Mouse (Mus musculus) limb, embryonic 10.5 days (tissue): Measurements from ENCODE around the gene Bbx. TPM values are rescaled to one million over a fixed set of nuclear protein-coding genes. Genes with fewer than 3 reads are reported as not detected.

Experiments used
- DNase-seq: peaks from one replicate; pipeline ENCODE4 v3.0.0-alpha.2; 2017; ENCODE audit warnings: low spot score
- H3K27ac ChIP-seq: fragments of 300-500 bp; sonication (generic); 2 replicates; pipeline ENCODE4 v1.5.1; 2016; ENCODE audit warnings: mild to moderate bottlenecking
- H3K27me3 ChIP-seq: fragments of 300-500 bp; sonication (generic); 2 replicates; pipeline ENCODE4 v1.6.1; 2016; ENCODE audit warnings: low read depth, mild to moderate bottlenecking; ENCODE audit not compliant: poor library complexity, severe bottlenecking
- H3K36me3 ChIP-seq: fragments of 300-500 bp; sonication (generic); 2 replicates; pipeline ENCODE4 v1.6.1; 2016; ENCODE audit warnings: mild to moderate bottlenecking, moderate library complexity
- H3K4me1 ChIP-seq: fragments of 300-500 bp; sonication (generic); 2 replicates; pipeline ENCODE4 v1.6.1; 2016
- H3K4me3 ChIP-seq: fragments of 300-500 bp; sonication (generic); 2 replicates; pipeline ENCODE4 v1.5.1; 2016; ENCODE audit warnings: mild to moderate bottlenecking, moderate library complexity
- H3K9me3 ChIP-seq: fragments of 300-500 bp; sonication (generic); replicated peaks from 2 replicates; pipeline ENCODE4 v1.6.1; 2016; ENCODE audit warnings: mild to moderate bottlenecking
- WGBS: fragments of 180-500 bp; shearing (Covaris S2); methylation state at CpG from one replicate; pipeline ENCODE4 v1.1.7; 2016; 5-methylcytosine and 5-hydroxymethylcytosine counted together
- polyA plus RNA-seq: library from polyadenylated mRNA; unstranded; fragments of >200 nt; fragmentation: Nextera tagmentation; extraction: Ambion mirVana; gene quantifications from 2 replicates; pipeline ENCODE4 v1.2.1, GENCODE M21; 2016

The Bbx gene
- polyA plus RNA-seq, 1 experiment from 2014 or later, result 42.2 TPM

- no peaks in the 10 kb centered on the region for H3K9me3 ChIP-seq
- peaks cover 26% of the 10 kb centered on the region for H3K36me3 ChIP-seq
- no peaks in the 10 kb centered on the region for H3K4me1 ChIP-seq
- no peak overlapping the region for H3K27ac ChIP-seq
- DNase-seq, result no peak
- WGBS, result 93% methylated on average over 3 of the region's 3 CpGs
- no peak overlapping the region for H3K4me3 ChIP-seq
- H3K27me3 ChIP-seq, result no peaks in the 10 kb centered on the region
These were observed 190.6 kb downstream of the Bbx start for GRCm38 (mm10) chr16:50241604-50242003.

GRCm38 (mm10) chr16:50235231-50235630 is 197.0 kb downstream of the Bbx start:
- no peak for DNase-seq
- WGBS, result 83% methylated on average over 3 of the region's 3 CpGs

GRCm38 (mm10) chr16:50230624-50231023 is 201.6 kb downstream of the Bbx start:
- 0 out of 2 replicates have a peak, but pooled peaks cover 5% of the 10 kb centered on the region for H3K36me3 ChIP-seq
- no peaks in the 10 kb centered on the region for H3K9me3 ChIP-seq
- no peaks in the 10 kb centered on the region for H3K27me3 ChIP-seq
- DNase-seq, result no peak
- H3K4me1 ChIP-seq, result 0 out of 2 replicates have a peak, but pooled peaks cover 5% of the 10 kb centered on the region
- H3K4me3 ChIP-seq, result no peak overlapping the region
- no peak overlapping the region for H3K27ac ChIP-seq
- 95% methylated on average over 2 of the region's 2 CpGs for WGBS

More at GRCm38 (mm10) chr16:50235231-50235630, 197.0 kb downstream of the Bbx start:
- Histone ChIP-seq H3K4me1 (0 out of 2 replicates have a peak, but pooled peaks cover 5% of the 10 kb centered on the region), H3K9me3 (no peaks in the 10 kb centered on the region), H3K27ac (no peak overlapping the region), H3K36me3 (peaks cover 19% of the 10 kb centered on the region), H3K27me3 (no peaks in the 10 kb centered on the region), H3K4me3 (no peak overlapping the region)

- no peaks in the 10 kb centered on the region for H3K9me3 ChIP-seq
- peaks cover 14% of the 10 kb centered on the region for H3K36me3 ChIP-seq
- no peak overlapping the region for H3K4me3 ChIP-seq
- DNase-seq, result no peak
- 98% methylated on average over 1 of the region's 1 CpGs for WGBS
- H3K4me1 ChIP-seq, result 0 out of 2 replicates have a peak, but pooled peaks cover 5% of the 10 kb centered on the region
- H3K27me3 ChIP-seq, result no peaks in the 10 kb centered on the region
- H3K27ac ChIP-seq, result no peak overlapping the region
These were observed 203.4 kb downstream of the Bbx start for GRCm38 (mm10) chr16:50228833-50229232.

GRCm38 (mm10) chr16:50226274-50226673 is 205.9 kb downstream of the Bbx start:
- Histone ChIP-seq H3K27me3 (no peaks in the 10 kb centered on the region), H3K4me1 (no peaks in the 10 kb centered on the region), H3K9me3 (no peaks in the 10 kb centered on the region), H3K27ac (no peak overlapping the region), H3K4me3 (no peak overlapping the region), H3K36me3 (peaks cover 24% of the 10 kb centered on the region)
- DNase-seq, result no peak
- WGBS, result 72% methylated on average over 1 of the region's 1 CpGs

GRCm38 (mm10) chr16:50224946-50225345 is 207.2 kb downstream of the Bbx start:
- 94% methylated on average over 3 of the region's 3 CpGs for whole genome bisulfite sequencing
- H3K27ac ChIP-seq, result no peak overlapping the region
- DNase-seq, result no peak
- H3K36me3 ChIP-seq, result peaks cover 32% of the 10 kb centered on the region
- H3K9me3 ChIP-seq, result no peaks in the 10 kb centered on the region
- H3K27me3 ChIP-seq, result no peaks in the 10 kb centered on the region
- H3K4me1 ChIP-seq, result no peaks in the 10 kb centered on the region
- H3K4me3 ChIP-seq, result no peak overlapping the region

- Histone ChIP-seq H3K4me1 (no peaks in the 10 kb centered on the region), H3K4me3 (no peak overlapping the region), H3K27ac (no peak overlapping the region), H3K36me3 (peaks cover 43% of the 10 kb centered on the region), H3K27me3 (no peaks in the 10 kb centered on the region), H3K9me3 (no peaks in the 10 kb centered on the region)
- no peak for DNase-seq
- WGBS, result 95% methylated on average over 8 of the region's 8 CpGs
These were observed 211.3 kb downstream of the Bbx start for GRCm38 (mm10) chr16:50220734-50221501.

- H3K4me1 ChIP-seq, result no peaks in the 10 kb centered on the region
- DNase-seq, result no peak
- peaks cover 28% of the 10 kb centered on the region for H3K36me3 ChIP-seq
- no peak overlapping the region for H3K27ac ChIP-seq
- H3K4me3 ChIP-seq, result no peak overlapping the region
- no peaks in the 10 kb centered on the region for H3K9me3 ChIP-seq
- no peaks in the 10 kb centered on the region for H3K27me3 ChIP-seq
These were observed 215.1 kb downstream of the Bbx start for GRCm38 (mm10) chr16:50217084-50217483.

- Histone ChIP-seq H3K9me3 (no peaks in the 10 kb centered on the region), H3K4me1 (no peaks in the 10 kb centered on the region), H3K4me3 (no peak overlapping the region), H3K27ac (no peak overlapping the region), H3K36me3 (peaks cover 16% of the 10 kb centered on the region; the same call in 1 of the 2 replicates), H3K27me3 (no peaks in the 10 kb centered on the region)
- no peak for DNase-seq
- WGBS, result 92% methylated on average over 4 of the region's 4 CpGs
These were observed 220.5 kb downstream of the Bbx start for GRCm38 (mm10) chr16:50211727-50212126.

GRCm38 (mm10) chr16:50211231-50211630 is 221.0 kb downstream of the Bbx start:
- peaks cover 16% of the 10 kb centered on the region; the same call in 1 of the 2 replicates for H3K36me3 ChIP-seq
- no peaks in the 10 kb centered on the region for H3K9me3 ChIP-seq
- no peak for DNase-seq
- 88% methylated on average over 6 of the region's 6 CpGs for WGBS
- H3K4me3 ChIP-seq, result no peak overlapping the region
- H3K27me3 ChIP-seq, result no peaks in the 10 kb centered on the region
- H3K27ac ChIP-seq, result no peak overlapping the region
- H3K4me1 ChIP-seq, result no peaks in the 10 kb centered on the region

GRCm38 (mm10) chr16:50210742-50211141 is 221.4 kb downstream of the Bbx start:
- no peak for DNase-seq
- Histone ChIP-seq H3K36me3 (peaks cover 15% of the 10 kb centered on the region; the same call in 1 of the 2 replicates), H3K4me1 (no peaks in the 10 kb centered on the region), H3K27ac (no peak overlapping the region), H3K27me3 (no peaks in the 10 kb centered on the region), H3K4me3 (no peak overlapping the region), H3K9me3 (no peaks in the 10 kb centered on the region)
- 97% methylated on average over 2 of the region's 2 CpGs for WGBS

- H3K9me3 ChIP-seq, result no peaks in the 10 kb centered on the region
- no peaks in the 10 kb centered on the region for H3K4me1 ChIP-seq
- WGBS, result 91% methylated on average over 3 of the region's 3 CpGs
- H3K27me3 ChIP-seq, result no peaks in the 10 kb centered on the region
- H3K27ac ChIP-seq, result no peak overlapping the region
- no peak for DNase-seq
- H3K36me3 ChIP-seq, result peaks cover 36% of the 10 kb centered on the region
- no peak overlapping the region for H3K4me3 ChIP-seq
These were observed 227.2 kb downstream of the Bbx start for GRCm38 (mm10) chr16:50204944-50205343.

GRCm38 (mm10) chr16:50201546-50202151 is 230.5 kb downstream of the Bbx start:
- Histone ChIP-seq H3K27me3 (no peaks in the 10 kb centered on the region), H3K36me3 (peaks cover 57% of the 10 kb centered on the region), H3K4me3 (no peak overlapping the region), H3K4me1 (no peaks in the 10 kb centered on the region), H3K9me3 (no peaks in the 10 kb centered on the region), H3K27ac (no peak overlapping the region)
- peak; percentile 43 for DNase-seq
- WGBS, result 85% methylated on average over 7 of the region's 7 CpGs
